Mouse (Mus musculus) midbrain, embryonic 16.5 days (tissue): ENCODE data around the gene Agmat. TPM values are rescaled to one million over a fixed set of nuclear protein-coding genes. Genes with fewer than 3 reads are reported as not detected.
A peak's percentile ranks its signal among the peaks of the same experiment; 100 is the strongest.

ENCODE experiments used
- ATAC-seq: fragments of 200-750 bp; cut with Nextera tagmentation; 2 replicates; pipeline ENCODE4 v1.8.0; 2017; ENCODE audit warnings: moderate TSS enrichment
- H3K27ac ChIP-seq: fragments of 300-500 bp; sonication (generic); 2 replicates; pipeline ENCODE4 v1.5.1; 2014; ENCODE audit warnings: mild to moderate bottlenecking, low read length, mixed read lengths
- H3K27me3 ChIP-seq: fragments of 300-500 bp; sonication (generic); 2 replicates; pipeline ENCODE4 v1.6.1; 2014; ENCODE audit warnings: low read depth, low read length, mixed read lengths; ENCODE audit not compliant: control insufficient read depth, insufficient read depth
- H3K36me3 ChIP-seq: fragments of 300-500 bp; sonication (generic); 2 replicates; pipeline ENCODE4 v1.6.1; 2014; ENCODE audit warnings: mild to moderate bottlenecking, low read length, moderate library complexity, mixed read lengths; ENCODE audit not compliant: control insufficient read depth, insufficient read depth
- H3K4me1 ChIP-seq: fragments of 300-500 bp; sonication (generic); 2 replicates; pipeline ENCODE4 v1.6.1; 2014; ENCODE audit warnings: mild to moderate bottlenecking, low read length, mixed read lengths; ENCODE audit not compliant: control insufficient read depth, insufficient read depth
- H3K4me2 ChIP-seq: fragments of 300-500 bp; sonication (generic); 2 replicates; pipeline ENCODE4 v1.6.1; 2014; ENCODE audit warnings: mild to moderate bottlenecking, low read length, mixed read lengths
- H3K4me3 ChIP-seq: fragments of 300-500 bp; sonication (generic); 2 replicates; pipeline ENCODE4 v1.5.1; 2014; ENCODE audit warnings: low read depth, mild to moderate bottlenecking, low read length, moderate library complexity, mixed read lengths
- H3K9ac ChIP-seq: fragments of 300-500 bp; sonication (generic); 2 replicates; pipeline ENCODE4 v1.6.1; 2014; ENCODE audit warnings: low read depth, low read length, mixed read lengths
- H3K9me3 ChIP-seq: fragments of 300-500 bp; sonication (generic); replicated peaks from 2 replicates; pipeline ENCODE4 v1.6.1; 2014; ENCODE audit warnings: mild to moderate bottlenecking, low read length, mixed read lengths; ENCODE audit not compliant: control insufficient read depth, poor library complexity, severe bottlenecking
- WGBS: fragments of 180-500 bp; shearing (Covaris S2); extraction: QIAGEN DNeasy Blood & Tissue Kit; methylation state at CpG from one replicate; pipeline ENCODE4 v1.1.7; 2014; 5-methylcytosine and 5-hydroxymethylcytosine counted together
- polyA plus RNA-seq: library from polyadenylated mRNA; unstranded; fragments of >200 nt; fragmentation: Nextera tagmentation; extraction: Ambion mirVana; gene quantifications from 2 replicates; pipeline ENCODE4 v1.2.1, GENCODE M21; 2015

The Agmat gene
- polyA plus RNA-seq, 1 experiment from 2014 or later: not detected

DNA sequence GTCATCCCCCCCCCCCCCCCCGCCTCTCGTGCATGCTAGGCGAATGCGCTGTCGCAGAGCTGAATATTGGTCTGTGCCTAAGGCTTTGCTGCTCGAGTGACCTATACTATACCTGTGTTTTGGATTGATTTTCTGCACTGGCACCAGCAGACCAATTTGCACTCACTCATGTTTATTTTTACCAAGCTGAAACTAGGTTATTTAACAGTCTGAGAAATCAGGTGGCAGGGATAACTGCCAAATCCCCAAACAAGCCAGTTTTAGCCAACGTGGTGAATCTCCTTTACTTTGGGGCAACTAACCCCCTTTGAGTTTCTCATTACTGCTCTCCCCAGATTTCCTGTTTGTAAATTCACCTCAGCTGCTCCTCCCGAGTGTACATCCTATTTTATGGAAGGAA, 45.5 kb downstream of the Agmat start:
- ATAC-seq: no peak
- Histone ChIP-seq H3K27me3 (no peaks in the 10 kb centered on the region), H3K9ac (no peak overlapping the region), H3K4me3 (no peak overlapping the region), H3K4me1 (peaks cover 22% of the 10 kb centered on the region), H3K27ac (no peak overlapping the region), H3K9me3 (no peaks in the 10 kb centered on the region), H3K36me3 (0 out of 2 replicates have a peak, but pooled peaks cover 3% of the 10 kb centered on the region), H3K4me2 (no peak overlapping the region)
- WGBS: 82% methylated on average over 8 of the region's 8 CpGs

GRCm38 (mm10) chr4:141792554-141793281, 46.2 kb downstream of the Agmat start:
- peak overlapping the region; percentile 65 for H3K4me3 ChIP-seq
- no peaks in the 10 kb centered on the region for H3K9me3 ChIP-seq
- peaks cover 22% of the 10 kb centered on the region for H3K4me1 ChIP-seq
- peak overlapping the region; percentile 88 for H3K27ac ChIP-seq
- H3K27me3 ChIP-seq: no peaks in the 10 kb centered on the region
- H3K4me2 ChIP-seq: peak overlapping the region; percentile 75
- peaks cover 4% of the 10 kb centered on the region for H3K36me3 ChIP-seq
- H3K9ac ChIP-seq: peak overlapping the region; percentile 46; the same call in 1 of the 2 replicates
- WGBS: 10% methylated on average over 10 of the region's 10 CpGs
- no peak for ATAC-seq

GRCm38 (mm10) chr4:141793282-141794151, 47.0 kb downstream of the Agmat start, which contains the start of gene Casp9:
Casp9 (plus strand) TSS chr4:141793612.
- peak within 1 kb of the TSS; percentile 65 for H3K4me3 ChIP-seq
- peaks cover 5% of the 10 kb centered on the region for H3K36me3 ChIP-seq
- peaks cover 22% of the 10 kb centered on the region for H3K4me1 ChIP-seq
- WGBS: under 1% methylated on average over 72 of the region's 80 CpGs
- no peaks in the 10 kb centered on the region for H3K9me3 ChIP-seq
- H3K27ac ChIP-seq: peak within 1 kb of the TSS; percentile 88
- H3K4me2 ChIP-seq: peak within 1 kb of the TSS; percentile 75
- no peaks in the 10 kb centered on the region for H3K27me3 ChIP-seq
- peak within 1 kb of the TSS; percentile 79 for H3K9ac ChIP-seq
- peak; percentile 68 for ATAC-seq

GRCm38 (mm10) chr4:141794152-141794535, 47.7 kb downstream of the Agmat start:
- 10% methylated on average over 5 of the region's 5 CpGs for WGBS
- no peaks in the 10 kb centered on the region for H3K27me3 ChIP-seq

DNA sequence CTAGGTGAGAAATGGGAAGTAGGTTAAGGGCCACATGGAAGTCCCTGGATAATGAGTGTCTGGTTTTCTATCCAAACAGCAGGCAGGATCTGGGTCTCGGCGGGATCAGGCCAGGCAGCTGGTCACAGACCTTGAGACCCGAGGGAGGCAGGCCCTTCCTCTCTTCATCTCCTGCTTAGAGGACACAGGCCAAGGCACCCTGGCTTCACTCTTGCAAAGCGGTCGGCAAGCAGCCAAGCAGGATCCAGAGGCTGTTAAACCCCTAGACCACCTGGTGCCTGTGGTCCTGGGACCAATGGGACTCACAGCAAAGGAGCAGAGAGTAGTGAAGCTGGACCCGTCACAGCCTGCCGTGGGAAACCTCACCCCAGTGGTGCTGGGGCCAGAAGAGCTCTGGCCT, 49.9 kb downstream of the Agmat start:
- Histone ChIP-seq H3K4me2 (no peak overlapping the region), H3K27ac (no peak overlapping the region), H3K9me3 (no peaks in the 10 kb centered on the region), H3K27me3 (no peaks in the 10 kb centered on the region), H3K4me3 (no peak overlapping the region), H3K9ac (0 out of 2 replicates have a peak overlapping the region, but pooled peaks have one; percentile 30), H3K36me3 (peaks cover 5% of the 10 kb centered on the region), H3K4me1 (peaks cover 16% of the 10 kb centered on the region)
- ATAC-seq: no peak
- 94% methylated on average over 7 of the region's 7 CpGs for WGBS

More at GRCm38 (mm10) chr4:141794152-141794535, 47.7 kb downstream of the Agmat start:
- Histone ChIP-seq H3K27ac (peak overlapping the region; percentile 88), H3K4me3 (peak overlapping the region; percentile 65), H3K9me3 (no peaks in the 10 kb centered on the region), H3K36me3 (peaks cover 5% of the 10 kb centered on the region), H3K9ac (peak overlapping the region; percentile 79), H3K4me1 (peaks cover 22% of the 10 kb centered on the region), H3K4me2 (peak overlapping the region; percentile 75)
- no peak for ATAC-seq

- Histone ChIP-seq H3K4me3 (no peak overlapping the region), H3K4me1 (peaks cover 16% of the 10 kb centered on the region), H3K27me3 (no peaks in the 10 kb centered on the region), H3K9me3 (no peaks in the 10 kb centered on the region), H3K36me3 (peaks cover 5% of the 10 kb centered on the region), H3K9ac (no peak overlapping the region), H3K27ac (no peak overlapping the region), H3K4me2 (no peak overlapping the region)
- ATAC-seq: no peak
- 90% methylated on average over 4 of the region's 4 CpGs for WGBS
Observed at GRCm38 (mm10) chr4:141796954-141797353, 50.5 kb downstream of the Agmat start.

DNA sequence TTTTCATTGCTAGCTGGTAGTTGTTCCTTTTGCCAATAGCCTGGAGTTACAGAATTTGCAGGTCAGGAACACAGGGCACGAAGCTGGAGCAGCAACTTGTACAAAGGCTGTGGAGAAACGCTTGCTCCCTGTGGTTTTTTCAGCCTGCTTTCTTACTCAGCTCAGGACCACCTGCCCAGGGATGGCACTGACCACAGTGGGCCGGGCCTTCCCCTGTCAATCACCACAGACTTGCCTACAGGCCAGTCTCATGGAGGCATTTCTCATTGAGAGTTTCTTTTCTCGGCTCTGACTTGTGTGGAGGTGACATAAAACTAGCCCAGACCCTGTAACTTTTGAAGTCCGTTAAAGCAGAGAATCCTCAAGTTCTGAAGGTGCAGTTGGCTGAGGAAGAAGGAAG, 51.1 kb downstream of the Agmat start:
- H3K4me3 ChIP-seq: no peak overlapping the region
- no peak for ATAC-seq
- H3K4me2 ChIP-seq: no peak overlapping the region
- no peak overlapping the region for H3K9ac ChIP-seq
- no peak overlapping the region for H3K27ac ChIP-seq
- H3K27me3 ChIP-seq: no peaks in the 10 kb centered on the region
- H3K4me1 ChIP-seq: peaks cover 16% of the 10 kb centered on the region
- WGBS: 94% methylated on average over 5 of the region's 5 CpGs
- no peaks in the 10 kb centered on the region for H3K9me3 ChIP-seq
- peaks cover 5% of the 10 kb centered on the region for H3K36me3 ChIP-seq

- Histone ChIP-seq H3K27me3 (no peaks in the 10 kb centered on the region), H3K4me3 (no peak overlapping the region), H3K36me3 (peaks cover 40% of the 10 kb centered on the region), H3K9me3 (no peaks in the 10 kb centered on the region), H3K9ac (no peak overlapping the region), H3K27ac (no peak overlapping the region), H3K4me1 (no peaks in the 10 kb centered on the region), H3K4me2 (no peak overlapping the region)
- WGBS: 92% methylated on average over 4 of the region's 4 CpGs
- ATAC-seq: no peak
Observed at GRCm38 (mm10) chr4:141804105-141804504, 57.6 kb downstream of the Agmat start.

DNA sequence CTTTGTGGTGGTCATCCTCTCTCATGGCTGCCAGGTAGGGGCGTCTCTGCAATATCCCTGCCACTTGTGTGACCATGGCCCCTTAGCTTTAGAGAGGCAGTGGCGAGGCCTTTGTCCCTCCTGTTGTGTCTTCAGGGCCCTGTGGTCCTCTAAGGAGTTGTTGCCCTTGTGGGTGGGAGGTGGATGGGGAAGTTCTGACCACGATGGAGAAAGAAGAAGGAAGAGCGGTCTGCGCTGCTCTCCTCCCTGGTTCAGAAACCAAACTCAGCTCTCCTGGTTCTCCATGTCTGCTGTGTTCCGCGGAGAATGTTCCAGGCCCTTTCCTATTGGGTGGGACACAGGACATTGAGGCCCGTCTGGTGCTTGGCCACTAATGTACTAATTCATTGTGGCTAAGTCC, 59.4 kb downstream of the Agmat start:
- H3K36me3 ChIP-seq: peaks cover 53% of the 10 kb centered on the region
- no peak overlapping the region for H3K4me2 ChIP-seq
- ATAC-seq: no peak
- no peaks in the 10 kb centered on the region for H3K27me3 ChIP-seq
- WGBS: 94% methylated on average over 8 of the region's 8 CpGs
- H3K4me1 ChIP-seq: no peaks in the 10 kb centered on the region
- no peak overlapping the region for H3K27ac ChIP-seq
- no peaks in the 10 kb centered on the region for H3K9me3 ChIP-seq
- no peak overlapping the region for H3K4me3 ChIP-seq
- H3K9ac ChIP-seq: no peak overlapping the region
